Mouse (Mus musculus) layer of hippocampus, postnatal 25 days (tissue): ENCODE measurements at regions not wholly inside any gene's neighbourhood (a gene's known extent, or its start where the extent isn't known, plus 50 kb on each side); places are given as distances from the start of the nearest gene placed in this dataset.

Source experiments
- DNase-seq, 2 experiments: peaks; one replicate each; pipeline ENCODE4 v3.0.0; 2022; ENCODE audit warnings: mixed read lengths in 2 of 2, low spot score in 1 of 2; ENCODE audit errors: extremely low spot score in 1 of 2

GRCm38 (mm10) chr2:96234613-96235012 is 83.4 kb upstream of the Lrrc4c start:
- DNase-seq = peak in 1 of 2 experiments; percentile 37

- no peak for DNase-seq
Observed at GRCm38 (mm10) chr2:96239246-96239645, 78.7 kb upstream of the Lrrc4c start.

- DNase-seq = no peak
Observed at GRCm38 (mm10) chr2:96240543-96241090, 77.4 kb upstream of the Lrrc4c start.

- DNase-seq = no peak
Observed at GRCm38 (mm10) chr2:96253661-96254060, 64.3 kb upstream of the Lrrc4c start.

DNA sequence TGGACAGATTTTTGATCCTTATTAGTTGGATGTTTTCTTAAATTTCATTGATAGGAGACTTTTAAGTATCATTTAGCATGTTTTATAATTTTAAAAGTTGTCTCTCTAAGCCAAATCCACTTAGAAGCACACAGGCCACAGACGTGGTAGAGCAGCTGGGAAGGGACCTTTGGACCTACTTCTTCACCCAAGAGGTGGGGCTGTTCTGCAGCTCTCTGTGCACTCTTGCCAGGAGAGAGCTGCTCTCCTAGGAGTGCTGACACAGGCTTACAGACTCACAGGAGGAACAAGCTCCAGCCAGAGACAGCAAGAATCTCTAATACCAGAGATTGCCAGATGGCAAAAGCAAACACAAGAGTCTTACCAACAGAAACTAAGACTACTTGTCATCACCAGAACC is 61.5 kb upstream of the Lrrc4c start:
- no peak for DNase-seq
